Mouse (Mus musculus) Patski (cell line): ENCODE results near the gene Tpcn1. TPM values are rescaled to one million over a fixed set of nuclear protein-coding genes. Genes with fewer than 3 reads are reported as not detected.

ENCODE experiments used
- ATAC-seq: fragments of 100-300 bp; one replicate; pipeline ENCODE4 v1.8.0; 2021
- CTCF ChIA-PET: fragments of 350-600 bp; sonication (Branson Sonifier 250); formaldehyde crosslinking; loops from one replicate; lab custom pipeline; 2022; ENCODE audit warnings: inconsistent platforms; lab: Charles Lee
- POLR2A ChIA-PET: fragments of 350-600 bp; sonication (Branson Sonifier 250); formaldehyde crosslinking; loops from one replicate; lab custom pipeline; 2022; ENCODE audit warnings: antibody characterized with exemption, inconsistent platforms; lab: Charles Lee
- DNase-seq: peaks from one replicate; pipeline ENCODE4 v3.0.0-alpha.2; 2011; ENCODE audit warnings: low read depth, low spot score
- H3K27me3 ChIP-seq: fragments of 371-371 bp; one replicate; pipeline ENCODE4 v1.5.1; 2021
- CTCF ChIP-seq: fragments of 100-300 bp; IDR thresholded peaks from one replicate; pipeline ENCODE4 v1.5.1; 2021
- in situ Hi-C: fragments of 300-500 bp; cut with MboI; formaldehyde crosslinking; loops from 3 replicates; pipeline ENCODE4 v1.11.1; 2018; ENCODE audit warnings: low pct_unique_long_range_greater_than_20kb, mixed read lengths
- polyA plus RNA-seq: library from polyadenylated mRNA; unstranded; gene quantifications from one replicate; pipeline ENCODE4 v1.2.3, GENCODE M21; 2021

Gene Tpcn1
- polyA plus RNA-seq, 1 experiment from 2014 or later: 125 TPM

DNA sequence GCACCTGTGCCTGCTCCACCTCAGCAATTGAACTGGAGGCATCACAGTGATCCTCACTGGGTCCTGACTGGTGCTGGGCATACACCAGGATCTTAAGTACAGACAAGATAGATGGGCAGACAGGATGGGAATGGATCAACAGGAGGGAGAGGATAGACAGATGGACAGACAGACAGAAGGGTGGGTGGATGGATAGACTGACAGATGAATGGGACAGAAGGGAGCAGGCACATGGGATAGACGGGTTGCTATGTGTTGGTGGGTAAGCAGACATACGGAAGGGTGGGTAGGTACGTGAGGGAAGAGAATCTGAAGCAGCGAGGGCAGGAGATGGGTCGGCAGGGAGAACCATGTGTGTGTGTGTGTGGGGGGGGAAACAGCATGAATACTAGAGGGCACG is 95.0 kb downstream of the Tpcn1 start:
- DNase-seq: no peak
- CTCF ChIA-PET: interaction anchor here (2.5 kb wide), 1 partner anchor 112 kb away, joined by 13 read pairs; no protein-coding TSS in a partner anchor
- no peak for ATAC-seq
- POLR2A ChIA-PET: no interaction called here
- H3K27me3 ChIP-seq: no peaks in the 10 kb centered on the region
- in situ Hi-C loops: no loop called here
- TF ChIP-seq CTCF: no peak

DNA sequence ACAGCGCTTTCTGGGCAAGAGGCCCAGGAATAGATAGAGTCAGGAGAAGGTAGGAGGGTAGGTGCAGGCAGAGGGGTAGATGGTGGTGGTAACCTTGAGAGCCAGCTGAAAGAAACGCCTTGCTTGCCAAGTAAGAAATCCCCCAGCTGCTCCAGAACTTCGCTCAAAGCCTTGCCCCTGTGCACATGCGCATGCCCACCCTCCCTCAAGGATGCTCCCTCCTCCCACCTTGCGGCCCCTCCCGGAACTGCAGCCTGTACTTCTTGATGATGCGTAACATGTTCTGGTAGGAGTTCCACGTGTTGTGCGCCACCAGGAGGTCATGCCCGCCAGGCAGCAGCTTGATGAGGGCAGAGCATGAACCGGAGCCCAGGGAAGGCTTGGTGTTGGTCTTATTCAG is 96.0 kb downstream of the Tpcn1 start:
- DNase-seq (no peak), ATAC-seq (no peak)
- CTCF ChIA-PET: no interaction called here
- no peak for TF ChIP-seq CTCF
- POLR2A ChIA-PET: no interaction called here
- in situ Hi-C loops: no loop called here
- H3K27me3 ChIP-seq: no peaks in the 10 kb centered on the region

DNA sequence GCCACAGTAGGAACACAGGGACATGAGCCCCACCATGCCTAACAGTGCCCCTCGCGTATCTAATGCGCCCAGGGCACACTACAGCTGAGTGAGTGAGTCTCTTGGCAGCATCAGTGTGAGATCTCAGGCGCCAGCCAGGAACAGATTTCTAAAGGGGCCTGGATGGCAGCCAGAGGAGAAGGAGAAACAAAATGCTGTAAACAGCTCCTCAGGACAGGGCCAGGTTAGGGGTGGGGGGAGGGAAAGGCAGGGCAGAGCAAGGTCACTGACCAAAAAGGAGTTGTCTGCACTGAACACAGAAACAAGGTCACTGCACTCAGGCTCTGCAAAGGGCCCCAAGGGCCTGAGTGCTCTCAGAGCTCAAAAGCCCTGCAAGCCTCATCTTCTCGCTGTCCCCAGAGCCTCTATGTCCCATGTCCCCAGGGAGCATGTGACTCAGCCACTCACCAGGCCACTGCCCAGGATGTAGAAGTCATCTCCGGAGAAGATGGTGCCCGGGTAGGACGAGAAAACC is 97.7 kb downstream of the Tpcn1 start:
- DNase-seq (no peak), ATAC-seq (no peak)
- H3K27me3 ChIP-seq: no peaks in the 10 kb centered on the region
- CTCF ChIA-PET: no interaction called here
- POLR2A ChIA-PET: interaction anchor here (0.6 kb wide), 1 partner anchor 12 kb away, joined by 5 read pairs; no protein-coding TSS in a partner anchor
- in situ Hi-C loops: no loop called here
- TF ChIP-seq CTCF: no peak

DNA sequence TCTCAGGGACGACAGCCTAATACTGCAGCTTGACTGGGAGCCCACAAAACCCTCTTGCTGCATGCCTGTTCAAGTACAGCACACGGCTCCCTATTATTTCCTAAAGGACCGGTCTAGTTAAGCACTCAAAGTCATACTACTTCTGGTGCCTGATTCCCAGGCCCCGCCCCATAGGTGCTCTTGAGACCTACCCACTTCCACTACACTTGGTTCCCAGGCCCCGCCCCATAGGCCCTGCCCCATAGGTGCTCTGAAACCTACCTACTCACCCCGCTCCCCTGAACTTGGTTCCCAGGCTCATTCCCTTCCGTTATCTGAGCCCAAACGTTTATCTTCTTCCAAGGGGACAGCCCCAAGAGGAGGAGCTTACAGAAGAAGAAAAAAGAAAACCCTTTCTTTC is 100.6 kb downstream of the Tpcn1 start:
- ATAC-seq: no peak
- no peak for TF ChIP-seq CTCF
- in situ Hi-C loops: no loop called here
- no peak for DNase-seq
- H3K27me3 ChIP-seq: no peaks in the 10 kb centered on the region
- POLR2A ChIA-PET: no interaction called here
- CTCF ChIA-PET: no interaction called here

Other genes starting within 250 kb of the Tpcn1 start
- 0.03 TPM for gene Lhx5, start 157.0 kb downstream of the Tpcn1 start, polyA plus RNA-seq
- gene Sdsl, start 115.9 kb downstream of the Tpcn1 start, polyA plus RNA-seq: 18.5 TPM
- 1.3 TPM for gene Sds, start 112.1 kb downstream of the Tpcn1 start, polyA plus RNA-seq
- gene Plbd2, start 85.0 kb downstream of the Tpcn1 start, polyA plus RNA-seq: 97.1 TPM
- gene Slc8b1, start 77.5 kb downstream of the Tpcn1 start, polyA plus RNA-seq: 13.4 TPM
- 10.5 TPM for gene Iqcd, start 343 bp upstream of the Tpcn1 start, polyA plus RNA-seq
- gene Rita1, start 23.9 kb upstream of the Tpcn1 start, polyA plus RNA-seq: 14.0 TPM
- 54.0 TPM for gene Ddx54, start 24.1 kb upstream of the Tpcn1 start, polyA plus RNA-seq
- 0.10 TPM for gene Cfap73, start 45.6 kb upstream of the Tpcn1 start, polyA plus RNA-seq
- gene Rasal1, start 60.1 kb upstream of the Tpcn1 start, polyA plus RNA-seq: 0.15 TPM
- gene Dtx1, start 123.3 kb upstream of the Tpcn1 start, polyA plus RNA-seq: 0.30 TPM
- gene Oas2, start 161.2 kb upstream of the Tpcn1 start, polyA plus RNA-seq: not detected
- 0.04 TPM for gene Oas3, start 189.0 kb upstream of the Tpcn1 start, polyA plus RNA-seq
- gene Oas1e, start 206.9 kb upstream of the Tpcn1 start, polyA plus RNA-seq: not detected
- gene Oas1c, start 223.8 kb upstream of the Tpcn1 start, polyA plus RNA-seq: 1.9 TPM